Mouse (Mus musculus) cerebellum, adult 2 months (tissue): Measurements from ENCODE around the gene Srsf12. TPM values are rescaled to one million over a fixed set of nuclear protein-coding genes. Genes with fewer than 3 reads are reported as not detected.
A peak's percentile ranks its signal among the peaks of the same experiment; 100 is the strongest.

ENCODE experiments used
- DNase-seq, 2 experiments: peaks; one replicate each; pipeline ENCODE4 v3.0.0; 2021
- H3K27ac ChIP-seq: fragments of 200-500 bp; 2 replicates; pipeline ENCODE4 v1.5.1; 2012; ENCODE audit warnings: low read length, control low read depth, inconsistent platforms; ENCODE audit not compliant: insufficient read depth
- H3K27me3 ChIP-seq: fragments of 200-500 bp; 2 replicates; pipeline ENCODE4 v1.6.1; 2012; ENCODE audit warnings: inconsistent platforms, mild to moderate bottlenecking, low read length, moderate library complexity; ENCODE audit not compliant: control insufficient read depth, insufficient read depth
- H3K4me1 ChIP-seq: fragments of 200-500 bp; 2 replicates; pipeline ENCODE4 v1.6.1; 2011; ENCODE audit warnings: low read length; ENCODE audit not compliant: control insufficient read depth, insufficient read depth
- H3K4me3 ChIP-seq: fragments of 200-500 bp; replicated peaks from 2 replicates; pipeline ENCODE3; 2011; ENCODE audit warnings: mild to moderate bottlenecking, low read depth, low read length, control low read depth; ENCODE audit not compliant: insufficient read depth
- CTCF ChIP-seq: fragments of 200-500 bp; IDR thresholded peaks from 2 replicates; pipeline ENCODE4 v1.5.1; 2011; ENCODE audit warnings: low read depth, mild to moderate bottlenecking, control low read depth, low read length, moderate library complexity, borderline replicate concordance; ENCODE audit not compliant: insufficient read depth
- POLR2A ChIP-seq: fragments of 200-500 bp; IDR thresholded peaks from 2 replicates; pipeline ENCODE4 v1.6.1; 2011; ENCODE audit warnings: low read length, control low read depth, borderline replicate concordance; ENCODE audit not compliant: insufficient read depth
- WGBS: fragments of 180-500 bp; shearing (Covaris S2); methylation state at CpG from one replicate; pipeline ENCODE4 v1.1.7; 2018; 5-methylcytosine and 5-hydroxymethylcytosine counted together
- polyA plus RNA-seq: library from polyadenylated mRNA; depleted of rRNA; stranded (reverse); fragments of >200 nt; gene quantifications from 2 replicates; pipeline ENCODE4 v1.2.3, GENCODE M21; 2012

Srsf12 gene
- polyA plus RNA-seq, 1 experiment = 16.5 TPM

DNA sequence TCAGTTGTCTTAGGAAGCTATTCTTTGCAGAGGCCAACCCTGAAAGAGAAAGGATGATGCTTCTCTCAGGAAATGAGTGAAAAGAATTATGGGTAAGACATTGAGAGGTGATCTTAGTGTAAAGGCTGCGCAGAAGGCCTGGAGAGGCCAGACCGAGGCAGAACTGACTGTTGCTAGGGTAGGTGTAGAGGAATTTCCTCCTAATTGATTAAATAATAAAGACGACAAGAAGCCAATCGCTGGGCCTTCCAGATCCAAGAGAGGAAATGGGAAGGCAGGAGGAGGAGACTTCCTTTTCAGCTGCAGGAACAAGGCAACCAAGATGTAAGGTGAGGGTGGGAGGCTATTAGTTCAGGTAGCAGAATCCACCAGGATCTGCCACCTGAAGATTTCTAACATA, 45.9 kb downstream of the Srsf12 start:
- 27% methylated on average over 4 of the region's 4 CpGs for WGBS
- no peak overlapping the region for H3K4me3 ChIP-seq
- DNase-seq = no peak
- H3K27me3 ChIP-seq = no peaks in the 10 kb centered on the region
- H3K27ac ChIP-seq = no peak overlapping the region
- TF ChIP-seq POLR2A (no peak), CTCF (no peak)
- H3K4me1 ChIP-seq = no peaks in the 10 kb centered on the region

DNA sequence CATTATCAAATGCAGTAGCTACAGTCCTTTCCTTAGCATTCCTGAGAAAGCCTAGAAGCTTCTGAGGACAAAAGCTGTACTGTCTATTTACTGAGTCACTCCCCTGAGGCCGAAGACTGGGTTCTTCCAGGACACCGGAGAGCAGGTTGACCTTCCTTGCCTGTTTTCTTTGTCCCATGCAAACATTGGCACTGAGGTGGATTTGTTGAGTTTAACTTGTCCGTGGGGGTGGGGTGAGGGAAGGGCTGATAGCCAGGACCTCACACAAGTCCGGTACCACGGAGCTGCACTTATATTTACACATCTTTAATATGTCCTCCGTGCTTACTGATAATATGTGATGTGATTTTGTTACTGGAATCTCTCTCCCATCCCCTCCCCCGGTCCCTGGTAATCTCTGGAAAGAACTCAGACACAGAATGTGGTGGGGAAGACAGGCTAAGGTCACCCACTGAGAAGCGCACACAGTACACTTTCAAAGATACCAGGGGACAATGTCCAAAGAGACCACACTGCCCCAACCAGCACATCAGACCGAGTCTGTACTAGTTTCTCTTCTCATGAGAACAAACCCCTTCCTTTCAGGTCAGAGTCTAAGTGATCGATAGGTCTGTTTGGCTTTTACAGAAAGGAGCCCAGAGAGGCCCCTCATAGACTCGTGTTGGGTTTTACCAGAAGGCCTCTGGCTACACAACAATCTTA, 48.6 kb downstream of the Srsf12 start:
- no peak for DNase-seq
- H3K4me1 ChIP-seq = peaks cover 8% of the 10 kb centered on the region
- TF ChIP-seq POLR2A (no peak), CTCF (no peak)
- no peaks in the 10 kb centered on the region; the same call in 1 of the 2 replicates for H3K27me3 ChIP-seq
- no peak overlapping the region for H3K27ac ChIP-seq
- 76% methylated on average over 11 of the region's 11 CpGs for WGBS
- H3K4me3 ChIP-seq = no peak overlapping the region

DNA sequence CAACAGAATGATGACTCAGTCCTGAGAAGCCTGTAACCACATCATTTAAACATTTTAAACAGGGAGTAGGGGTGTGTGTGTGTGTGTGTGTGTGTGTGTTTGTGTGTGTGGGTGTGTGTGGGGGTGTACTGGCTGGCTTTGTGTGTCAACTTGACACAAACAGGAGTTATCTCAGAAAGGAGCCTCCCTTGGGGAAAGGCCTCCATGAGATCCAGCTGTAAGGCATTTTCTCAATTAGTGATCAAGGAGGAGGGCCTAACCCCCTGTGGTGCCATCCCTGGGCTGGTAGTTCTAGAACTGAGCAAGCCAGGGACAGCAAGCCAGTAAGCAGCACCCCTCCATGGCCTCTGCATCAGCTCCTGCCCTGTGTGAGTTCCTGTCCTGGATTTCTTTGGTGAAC, 51.5 kb downstream of the Srsf12 start:
- Histone ChIP-seq H3K4me3 (no peak overlapping the region), H3K4me1 (peaks cover 8% of the 10 kb centered on the region), H3K27ac (no peak overlapping the region), H3K27me3 (no peaks in the 10 kb centered on the region; the same call in 1 of the 2 replicates)
- DNase-seq = no peak
- TF ChIP-seq POLR2A (no peak), CTCF (no peak)

DNA sequence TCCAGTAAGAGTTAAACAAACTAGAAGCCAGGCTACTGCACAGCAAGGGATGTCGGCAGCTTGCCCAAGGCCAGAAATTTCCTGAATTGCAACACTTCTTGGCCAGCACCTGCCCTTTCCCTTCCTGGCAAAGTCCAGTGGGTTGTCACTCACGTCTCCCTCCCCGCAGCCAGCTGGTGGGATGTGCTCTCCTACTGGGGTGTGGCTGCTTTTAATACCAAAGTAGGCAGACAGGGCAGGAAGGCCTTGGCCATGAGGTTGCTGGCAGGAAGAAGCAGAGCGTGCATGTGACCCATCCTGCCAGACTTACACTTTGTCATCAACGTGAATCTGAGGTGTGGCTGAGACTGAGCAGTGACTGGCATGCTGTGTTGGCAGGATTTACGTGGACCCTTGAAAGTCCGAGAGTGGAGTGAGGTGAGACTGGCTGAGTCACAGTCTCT, 52.5 kb downstream of the Srsf12 start:
- under 1% methylated on average over 7 of the region's 7 CpGs for WGBS
- no peaks in the 10 kb centered on the region; the same call in 1 of the 2 replicates for H3K27me3 ChIP-seq
- H3K4me3 ChIP-seq = peak overlapping the region; percentile 39
- no peak overlapping the region for H3K27ac ChIP-seq
- peaks cover 8% of the 10 kb centered on the region for H3K4me1 ChIP-seq
- TF ChIP-seq CTCF (no peak), POLR2A (no peak)
- DNase-seq = peak; percentile 85 to 89

DNA sequence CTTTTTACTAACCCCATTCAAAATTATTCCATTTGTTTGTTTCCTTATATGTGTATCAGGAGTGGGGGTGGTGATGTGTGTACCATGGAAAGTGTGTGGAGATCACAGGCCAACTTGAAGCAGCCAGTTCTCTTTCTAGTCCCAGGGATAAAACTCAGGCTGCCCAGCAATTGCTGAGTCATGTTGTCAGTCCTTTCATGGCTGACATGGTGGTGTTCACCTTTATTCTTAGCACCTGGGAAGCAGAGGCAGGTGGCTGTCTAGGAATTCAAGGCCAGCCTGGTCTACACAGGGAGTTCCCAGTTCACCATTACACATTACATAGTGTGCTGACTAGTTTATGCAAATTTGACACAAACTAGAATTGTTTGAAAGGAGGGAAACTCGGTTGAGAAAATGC, 54.1 kb downstream of the Srsf12 start:
- Histone ChIP-seq H3K4me3 (no peak overlapping the region), H3K4me1 (peaks cover 8% of the 10 kb centered on the region), H3K27ac (no peak overlapping the region), H3K27me3 (no peaks in the 10 kb centered on the region; the same call in 1 of the 2 replicates)
- no peak for TF ChIP-seq CTCF
- no peak for TF ChIP-seq POLR2A
- DNase-seq = no peak
- WGBS = 79% methylated on average over 1 of the region's 1 CpGs

DNA sequence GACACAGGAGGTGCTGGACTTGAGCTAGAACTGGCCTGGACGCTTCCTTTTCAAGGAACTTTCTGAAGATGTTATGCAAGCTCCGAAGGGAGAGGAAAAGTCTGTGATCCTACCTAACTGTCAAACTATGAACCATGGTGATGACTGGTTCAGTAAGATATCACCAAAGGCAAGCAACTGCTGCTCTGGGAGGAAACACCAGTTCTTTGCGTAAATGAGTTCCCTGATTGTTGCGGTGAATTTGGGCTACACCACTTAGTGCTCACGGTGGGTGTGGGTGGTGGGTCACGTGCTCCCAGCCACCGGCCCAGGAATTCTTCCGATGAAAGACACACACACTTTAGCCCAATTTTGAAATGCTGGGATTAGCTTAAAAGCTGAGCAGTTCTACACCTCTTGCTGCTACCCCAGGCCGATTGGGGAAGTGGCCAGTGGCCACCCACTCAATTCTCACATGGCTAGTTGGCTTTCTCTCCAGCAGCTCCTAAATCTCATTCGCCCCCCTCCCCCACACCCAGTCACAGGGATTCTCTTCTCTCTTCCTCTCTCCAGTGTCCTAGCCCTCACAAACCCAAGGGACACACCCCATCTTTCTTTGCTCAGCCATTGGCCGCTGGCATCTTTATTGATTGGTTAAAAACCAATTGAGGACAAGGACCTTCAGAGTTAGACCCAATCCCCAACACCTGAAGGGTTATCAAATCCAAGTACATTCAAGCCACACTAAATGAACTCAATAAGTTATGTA, 56.4 kb downstream of the Srsf12 start:
- WGBS = 88% methylated on average over 11 of the region's 11 CpGs

DNA sequence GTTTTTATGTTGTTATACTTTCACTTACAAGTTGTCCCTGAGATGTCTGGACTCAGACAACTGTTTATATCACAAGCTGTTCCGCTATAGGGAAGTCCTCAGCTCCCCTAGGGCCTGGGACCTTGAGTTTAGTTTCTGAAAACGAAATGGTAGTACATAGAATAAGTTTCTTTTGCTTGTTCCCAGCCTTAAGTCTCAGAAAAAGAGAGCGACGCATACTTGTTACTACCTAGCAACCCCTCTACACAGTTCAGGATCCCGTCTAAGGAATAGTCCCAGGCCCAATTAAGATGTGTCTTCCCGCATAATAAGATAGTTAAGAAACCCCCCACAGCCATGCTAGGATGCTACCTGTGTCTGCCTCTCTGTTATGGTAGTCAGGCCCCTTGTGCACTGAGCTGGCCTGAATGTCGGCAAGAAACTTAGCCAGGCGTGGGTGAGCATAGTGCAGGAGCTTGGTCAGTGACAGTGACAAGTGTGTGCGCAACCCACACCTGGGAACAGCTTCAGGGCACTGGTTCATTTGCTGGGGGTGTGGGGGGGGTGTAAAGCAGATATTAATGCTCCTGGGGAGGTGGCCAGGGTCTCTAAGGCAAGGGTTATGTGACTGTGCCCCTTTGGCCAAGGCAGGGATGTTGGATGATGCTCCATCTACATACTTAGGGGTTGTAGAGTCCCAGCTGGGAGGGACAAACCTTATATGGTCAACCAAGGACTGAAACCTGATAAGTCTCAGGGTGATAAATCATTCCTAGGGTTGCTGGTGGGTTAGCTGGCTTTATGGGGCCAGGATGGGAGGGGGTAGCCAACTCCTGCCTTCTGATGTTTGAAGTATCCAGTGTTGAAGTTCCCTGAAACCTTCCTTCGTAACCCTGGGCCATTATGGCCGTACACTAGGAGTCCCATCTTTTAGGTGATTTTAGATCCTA, 61.9 kb downstream of the Srsf12 start:
- WGBS = 84% methylated on average over 11 of the region's 11 CpGs
- Histone ChIP-seq H3K4me3 (no peak overlapping the region), H3K27ac (no peak overlapping the region), H3K27me3 (no peaks in the 10 kb centered on the region), H3K4me1 (no peaks in the 10 kb centered on the region)
- TF ChIP-seq CTCF (no peak), POLR2A (no peak)
- DNase-seq = no peak

More for the DNA sequence above, 56.4 kb downstream of the Srsf12 start:
- no peak for TF ChIP-seq CTCF
- no peak for TF ChIP-seq POLR2A
- no peaks in the 10 kb centered on the region; the same call in 1 of the 2 replicates for H3K27me3 ChIP-seq
- DNase-seq = no peak
- H3K4me3 ChIP-seq = no peak overlapping the region
- no peak overlapping the region for H3K27ac ChIP-seq
- H3K4me1 ChIP-seq = peaks cover 8% of the 10 kb centered on the region
